Mouse (Mus musculus): ENCODE results near the gene Ptpn9.

The Ptpn9 gene

DNA sequence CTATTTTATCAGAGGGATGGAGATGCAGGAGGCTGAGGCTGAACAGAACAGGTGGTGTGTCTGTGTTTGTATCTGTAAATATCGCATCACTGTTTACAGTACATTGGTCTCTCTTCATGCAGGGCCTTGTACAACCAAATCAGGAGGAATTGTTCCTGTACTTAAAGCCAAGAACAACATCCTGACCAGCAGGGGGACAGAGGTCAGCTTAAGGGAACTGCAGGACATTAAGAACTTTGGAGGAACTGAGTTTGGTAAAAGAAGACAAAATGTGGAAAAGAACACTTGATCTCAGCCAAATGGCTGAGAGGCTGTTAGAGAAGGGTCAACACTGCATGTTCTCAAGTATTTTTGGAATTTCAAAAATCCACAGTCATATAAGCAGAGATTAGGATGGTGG is 20.0 kb downstream of the Ptpn9 start:
- DNase-seq (ENCODE audit: low spot score) = no peak

GRCm38 (mm10) chr9:57017631-57018030 is 22.9 kb downstream of the Ptpn9 start:
- no peak for DNase-seq (ENCODE audit: low spot score)

DNA sequence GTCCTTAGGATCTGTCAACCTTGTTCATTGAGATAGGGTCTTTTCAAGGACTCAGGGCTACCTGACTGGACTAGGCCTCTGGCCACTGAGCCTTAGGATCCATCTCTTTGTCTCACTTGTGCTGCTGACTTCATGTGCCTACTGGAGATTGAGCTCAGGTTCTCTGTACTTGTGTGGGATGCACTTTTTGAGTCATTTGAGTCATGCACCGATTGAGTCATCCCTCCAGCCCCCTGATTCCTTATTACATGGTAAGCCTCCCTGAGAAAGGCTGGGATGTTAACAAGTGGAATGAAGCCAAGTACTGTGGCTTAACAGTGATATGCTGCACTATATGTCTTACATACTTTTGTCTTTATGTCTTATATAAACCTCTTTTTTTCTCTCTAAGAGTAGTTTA is 37.0 kb downstream of the Ptpn9 start:
- no peak for DNase-seq (ENCODE audit: low spot score)

GRCm38 (mm10) chr9:57056237-57056636 is 61.5 kb downstream of the Ptpn9 start:
- peak; percentile 29 for DNase-seq (ENCODE audit: low spot score)

- DNase-seq (ENCODE audit: low spot score) = no peak
These were observed 69.4 kb downstream of the Ptpn9 start for GRCm38 (mm10) chr9:57064164-57064563.

DNA sequence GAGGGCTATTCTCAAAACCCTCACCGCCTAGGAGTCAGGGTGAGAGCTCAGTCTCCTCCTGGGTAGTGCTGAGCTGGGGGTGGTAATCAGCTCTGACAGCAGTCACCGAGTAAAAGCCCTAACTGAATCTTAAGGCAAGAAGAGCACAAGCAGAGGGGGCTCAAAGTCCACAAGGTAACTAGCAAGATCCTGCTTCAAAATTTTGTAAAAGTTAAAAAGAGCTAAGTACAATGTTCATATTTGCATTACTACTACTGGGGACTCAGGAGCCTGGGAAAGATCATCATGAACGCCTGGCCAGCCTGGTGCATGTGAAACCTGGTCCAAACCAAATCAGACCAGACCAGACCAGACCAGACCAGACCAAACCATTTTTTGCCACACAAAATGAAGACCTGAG is 73.5 kb downstream of the Ptpn9 start:
- no peak for DNase-seq (ENCODE audit: low spot score)

GRCm38 (mm10) chr9:57070262-57070661 is 75.5 kb downstream of the Ptpn9 start:
- DNase-seq (ENCODE audit: low spot score) = no peak

DNA sequence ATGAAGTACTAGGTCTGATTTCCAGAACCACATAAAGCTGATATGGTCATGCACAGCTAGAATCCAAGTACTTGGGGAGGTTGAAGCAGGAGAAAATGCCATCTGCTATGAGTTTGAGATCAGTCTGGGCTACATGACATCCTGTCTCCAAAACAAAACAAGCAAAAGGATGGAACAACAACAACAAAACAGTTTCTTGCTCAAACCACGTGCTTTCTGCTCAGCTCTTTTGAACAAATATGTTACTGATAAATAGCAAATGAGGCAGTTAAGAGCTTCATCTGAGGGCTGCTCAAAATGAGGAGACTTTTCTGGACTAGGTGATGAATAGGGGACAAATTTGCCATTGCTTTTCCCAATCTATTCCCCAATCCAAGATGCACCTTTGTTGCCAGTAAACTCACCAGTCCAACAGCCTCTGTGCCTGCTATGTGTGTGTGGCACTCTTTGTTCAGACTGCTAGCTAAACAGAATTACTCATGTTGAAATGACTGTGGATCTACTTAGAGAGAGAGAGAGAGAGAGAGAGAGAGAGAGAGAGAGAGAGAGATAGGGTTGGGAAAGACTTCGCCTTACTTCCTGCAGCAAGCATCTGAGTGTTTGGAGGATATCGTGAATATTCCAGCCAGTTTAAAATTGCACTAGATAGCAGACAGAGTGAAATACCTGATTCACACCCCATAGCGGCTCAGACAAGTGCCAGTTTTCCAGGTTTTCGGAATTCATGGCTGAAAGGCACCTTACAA is 76.2 kb downstream of the Ptpn9 start:
- DNase-seq (ENCODE audit: low spot score) = no peak

DNA sequence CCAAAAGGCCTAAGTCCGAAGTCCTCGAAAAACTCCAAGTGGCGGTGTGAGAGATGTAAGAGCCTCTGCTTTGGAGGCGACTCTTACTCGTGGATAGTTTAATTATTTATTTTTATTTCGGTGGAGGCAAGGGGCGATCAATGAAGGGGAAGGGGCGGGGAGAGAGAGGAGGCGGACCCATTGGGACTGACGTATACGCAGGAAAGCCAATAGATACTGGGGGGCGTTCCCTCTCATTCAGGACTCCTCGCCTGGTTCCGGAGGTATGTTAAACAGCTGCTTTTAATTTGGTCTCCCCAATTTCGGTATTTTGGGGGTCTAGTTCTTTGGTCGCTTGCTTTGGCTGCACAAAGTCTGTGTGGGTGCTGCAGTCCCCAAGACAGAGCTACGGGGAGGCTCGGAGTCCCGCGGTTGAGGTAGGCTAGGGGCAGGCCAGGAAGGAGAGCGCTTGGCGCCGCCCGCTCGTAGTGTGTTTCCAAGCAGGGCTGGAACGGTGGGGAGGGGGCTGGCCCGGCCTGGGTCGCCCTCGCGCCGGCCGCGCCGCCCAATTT is 77.2 kb downstream of the Ptpn9 start, which contains the start of gene Sin3a:
Gene Sin3a, plus strand, starts transcription at position 240 of the 551 bp plus-strand sequence.
- DNase-seq (ENCODE audit: low spot score) = peak; percentile 47

DNA sequence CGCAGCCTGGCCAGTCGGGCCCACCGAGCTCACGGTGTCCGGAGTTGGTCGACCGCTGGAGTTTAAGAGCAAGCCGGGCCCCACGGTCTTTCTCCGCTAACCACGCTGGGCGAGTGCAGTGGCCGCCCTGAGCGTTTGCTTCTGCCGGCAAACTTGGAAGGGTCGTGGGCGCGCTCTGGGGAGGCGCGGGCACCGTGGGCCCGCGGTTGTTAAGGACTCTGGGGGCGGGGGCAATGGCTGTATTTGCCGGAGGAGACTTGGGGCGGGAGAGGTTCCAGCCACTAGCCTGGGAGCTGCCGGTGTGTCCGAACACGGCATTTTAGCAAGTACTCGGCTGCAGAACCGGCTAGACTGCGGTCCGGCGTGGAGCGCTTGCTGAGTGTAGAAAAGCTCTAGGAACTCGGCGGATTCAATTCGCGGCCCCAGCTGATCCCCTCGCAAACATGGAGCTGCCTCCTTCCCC is 77.8 kb downstream of the Ptpn9 start:
- no peak for DNase-seq (ENCODE audit: low spot score)

DNA sequence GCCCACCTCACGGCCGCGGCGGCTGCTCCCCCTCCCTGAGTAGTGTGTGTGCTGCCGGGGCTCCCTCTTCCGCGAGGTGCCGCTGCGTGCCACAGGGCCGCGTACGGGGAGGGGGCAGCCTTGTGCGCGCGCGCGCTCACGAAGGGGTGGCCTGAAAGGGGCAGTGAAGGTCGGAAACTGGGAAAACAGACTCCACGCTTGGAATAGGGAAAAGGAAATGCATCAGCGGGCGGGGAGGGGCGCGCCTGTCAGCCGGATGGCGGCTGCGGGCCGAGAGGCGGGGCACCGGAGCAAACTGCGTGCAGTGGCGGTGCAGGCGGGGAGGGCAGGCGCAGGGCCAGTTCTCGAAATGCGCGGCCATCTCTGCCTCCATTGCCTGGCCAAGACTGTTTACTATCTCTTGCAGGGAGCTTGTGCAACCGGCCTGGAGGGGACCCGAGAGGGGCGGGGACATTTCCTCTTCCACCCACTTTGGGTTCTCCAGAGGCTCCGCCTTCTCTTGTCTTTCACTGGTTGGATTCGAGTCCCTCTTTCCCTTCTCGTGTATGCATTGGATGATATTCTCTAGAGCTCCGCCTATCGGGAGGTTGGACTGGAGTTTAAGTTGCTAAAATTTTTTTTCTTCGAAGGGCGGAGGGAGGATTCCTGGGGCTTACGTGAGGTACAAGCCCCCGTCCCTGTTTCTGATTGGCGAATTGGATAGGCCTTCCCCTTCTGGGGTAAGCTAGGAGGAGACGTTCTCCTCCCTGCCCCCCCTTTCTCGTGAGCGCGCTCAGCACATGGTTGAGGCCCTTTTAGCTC is 78.5 kb downstream of the Ptpn9 start:
- peak; percentile 81 for DNase-seq (ENCODE audit: low spot score)

DNA sequence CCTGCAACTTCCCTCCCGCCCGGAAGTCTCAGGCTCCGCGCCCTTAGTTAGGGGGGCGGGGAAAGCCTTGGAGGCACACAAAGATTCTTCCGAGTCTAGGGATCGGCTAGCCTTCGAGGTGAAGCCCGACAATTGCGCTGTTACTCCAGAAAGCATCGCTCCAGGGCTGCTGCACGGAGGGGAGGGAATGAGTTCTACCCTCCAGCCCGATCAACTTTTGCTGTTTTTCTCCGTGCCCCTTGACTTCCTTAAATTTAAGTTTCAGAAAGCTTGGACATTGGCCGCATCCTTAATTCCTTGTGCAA is 79.0 kb downstream of the Ptpn9 start:
- DNase-seq (ENCODE audit: low spot score) = no peak

- peak; percentile 19 for DNase-seq (ENCODE audit: low spot score)
These were observed 79.6 kb downstream of the Ptpn9 start for GRCm38 (mm10) chr9:57074171-57074821.

DNA sequence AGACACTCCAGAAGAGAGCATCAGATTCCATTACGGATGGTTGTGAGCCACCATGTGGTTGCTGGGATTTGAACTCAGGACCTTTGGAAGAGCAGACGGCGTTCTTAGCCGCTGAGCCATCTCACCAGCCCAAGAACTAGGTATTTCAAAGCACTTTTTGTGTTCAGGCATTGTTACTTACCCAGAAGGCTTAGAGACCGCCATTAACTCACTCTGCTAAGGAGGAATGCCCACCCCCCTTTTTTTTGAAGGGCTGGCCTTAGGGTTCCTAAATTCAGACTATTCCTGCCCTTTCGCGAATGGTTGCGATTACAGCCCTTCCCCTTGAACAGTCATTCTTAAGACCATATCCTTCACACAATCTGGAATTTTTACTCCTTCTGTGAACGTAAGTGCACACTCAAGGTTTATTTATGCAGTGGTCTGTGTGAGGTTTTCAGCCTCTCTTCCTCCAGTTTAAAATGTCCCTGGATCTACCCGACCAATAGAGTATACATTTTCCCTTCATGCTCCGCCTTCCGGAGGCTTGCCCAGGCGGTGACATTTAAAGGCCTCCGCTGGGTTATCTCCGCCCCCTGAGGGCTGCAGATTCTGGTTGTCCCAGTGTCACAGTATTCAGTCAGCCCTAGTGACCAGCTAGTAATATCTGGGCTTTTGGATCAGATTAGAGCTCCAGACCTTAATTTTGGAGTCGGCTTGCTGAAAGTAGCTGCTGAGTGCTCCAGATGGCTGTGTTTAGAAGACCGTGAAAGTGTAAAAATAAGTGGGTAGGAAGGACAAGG is 80.3 kb downstream of the Ptpn9 start:
- DNase-seq (ENCODE audit: low spot score) = peak; percentile 58

DNA sequence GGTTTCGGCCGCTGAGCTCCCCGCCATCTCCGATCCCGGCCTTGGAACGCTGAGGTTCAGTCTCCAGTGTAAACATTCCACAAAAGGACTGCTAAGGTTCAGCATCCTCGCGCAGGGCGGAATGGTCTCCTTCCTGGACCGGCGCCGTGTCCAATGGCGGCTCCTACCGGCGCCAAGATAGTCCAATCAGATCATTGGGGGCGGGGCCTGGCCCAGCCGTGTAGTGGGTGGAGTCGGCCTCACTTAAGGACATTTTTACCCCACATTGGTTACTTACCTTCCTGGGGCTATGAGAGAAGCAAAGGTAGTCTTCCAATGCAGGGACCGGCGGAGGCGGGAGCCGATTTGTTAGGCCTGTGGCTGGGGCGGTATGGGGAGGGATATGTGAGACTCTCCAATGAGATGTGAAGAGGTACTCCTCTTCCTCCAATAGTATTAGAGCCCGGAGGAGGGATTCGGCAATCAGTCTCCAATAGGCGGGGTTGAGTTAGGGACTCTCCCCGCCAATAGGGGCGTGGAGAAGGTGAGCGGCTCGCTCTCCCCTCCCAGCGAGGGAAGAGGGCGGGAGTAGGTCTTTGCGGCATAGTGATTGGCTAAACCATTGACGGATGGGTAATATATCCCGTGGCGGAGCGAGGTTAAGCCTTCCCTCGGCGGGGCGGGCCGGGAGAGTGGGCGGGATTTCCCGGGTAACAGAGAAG is 81.1 kb downstream of the Ptpn9 start:
- peak; percentile 91 for DNase-seq (ENCODE audit: low spot score)

DNA sequence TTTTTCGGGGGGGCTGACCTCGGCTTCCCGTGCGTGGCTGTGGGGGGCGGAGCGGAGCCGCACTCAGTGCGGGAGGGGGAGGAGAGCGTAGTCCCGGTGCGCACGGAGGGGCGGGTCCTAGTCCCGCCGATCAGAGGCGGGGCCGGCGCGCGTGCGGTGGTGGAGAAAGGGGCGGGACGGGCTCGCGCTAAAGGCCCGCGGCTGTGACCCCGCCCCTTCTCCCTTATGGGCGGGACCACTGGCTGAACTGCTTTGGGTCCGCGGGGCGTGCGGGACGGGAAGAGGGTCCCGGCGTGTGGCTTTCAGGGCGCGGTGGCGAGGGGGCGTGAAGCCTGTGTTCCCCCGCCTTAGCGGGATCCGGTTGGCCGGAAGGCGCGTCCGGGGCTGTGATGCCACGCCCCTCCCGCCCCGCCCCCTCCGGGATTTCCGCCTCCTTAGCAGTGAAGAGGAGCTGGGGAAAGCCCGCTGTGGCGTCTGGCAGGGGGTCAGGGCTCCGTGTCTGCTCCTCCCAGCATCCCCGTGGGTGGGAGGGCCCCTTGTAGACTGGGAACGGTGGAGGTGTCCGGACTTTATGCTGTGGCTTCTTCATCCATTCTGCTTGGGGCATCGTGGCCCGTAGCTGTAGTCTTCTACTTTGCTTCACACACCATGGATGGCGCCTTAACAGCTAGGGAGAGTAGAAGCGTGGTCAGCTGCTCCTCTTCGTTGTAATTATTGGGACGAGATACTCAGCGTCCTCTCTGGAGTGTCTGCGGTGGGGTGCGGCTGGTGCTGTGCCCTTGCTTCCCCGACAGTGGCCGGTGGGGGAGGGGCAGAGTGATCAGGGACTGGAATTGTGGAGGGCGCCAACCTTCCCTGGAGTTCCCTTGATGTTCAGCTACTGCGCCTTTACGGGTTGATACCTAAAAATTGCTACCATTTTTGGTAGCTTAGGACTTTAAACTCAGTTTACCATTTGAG is 82.3 kb downstream of the Ptpn9 start:
- DNase-seq (ENCODE audit: low spot score) = peak; percentile 84

DNA sequence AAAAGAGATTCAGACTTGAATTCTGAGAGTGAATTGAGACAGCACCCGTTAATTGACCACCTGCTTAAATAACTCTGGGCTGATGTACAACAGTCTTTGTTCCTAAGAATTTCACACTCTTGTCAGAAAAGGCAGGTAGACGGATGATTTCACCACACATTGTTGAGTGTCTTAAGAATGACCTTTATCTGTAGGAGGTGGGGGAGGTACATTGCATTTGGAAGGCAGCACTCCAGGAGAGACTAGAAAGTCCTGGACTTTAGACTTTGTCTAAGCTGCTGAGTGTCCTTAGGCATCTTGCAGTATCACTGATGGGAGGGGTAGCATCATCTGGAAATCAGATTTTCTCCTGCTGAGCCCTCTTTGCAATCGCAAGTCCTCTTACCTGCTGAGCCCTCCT is 87.5 kb downstream of the Ptpn9 start:
- no peak for DNase-seq (ENCODE audit: low spot score)
